ENCODE assay signal across 10 mouse cellular contexts in genomic region chr14:8309621-8310141, GRCm38 (mm10). TPM values are rescaled to one million over a fixed set of nuclear protein-coding genes. Genes with fewer than 3 reads are reported as not detected.
DNase-seq lines count a peak whose midpoint lies in the region; ATAC-seq lines count a peak whose summit lies in the region.
"Had no signal": no experiment of that assay in that cellular context is flagged by ENCODE, and none has a peak within 500 bp of the region (broad histone marks: within the 10 kb centered on the region; RNA-seq: fewer than 3 reads in every experiment).

No protein-coding gene starts in this region.

- H3K27ac ChIP-seq in forebrain, embryonic 16.5 days (ENCODE audit: low read length), result no peak overlapping the region

- ATAC-seq in forebrain, embryonic 16.5 days, result peak; percentile 57

- peak overlapping the region; percentile 30 for H3K9ac ChIP-seq in forebrain, embryonic 16.5 days (replicated peaks; ENCODE audit: low read depth, low read length)

- DNase-seq in kidney, adult 11 months, result peak; percentile 15
- DNase-seq in kidney, adult 8-10 months, result no peak
- DNase-seq in heart, postnatal 36 days, result peak; percentile 46 to 57
- peak; percentile 71 for DNase-seq in lung, postnatal 10 days
- no peak for DNase-seq in c-Kit-positive CD71-positive TER-119-positive erythroid progenitor cells, embryonic 14.5 days (ENCODE audit: low spot score)
- DNase-seq in thymus, postnatal 10 days (ENCODE audit: low spot score in 2 of 2), result no peak
- no peak for DNase-seq in urinary bladder, postnatal 36 days (ENCODE audit: low spot score in 2 of 2)

- no peaks in the 10 kb centered on the region for H3K9me3 ChIP-seq in forebrain, embryonic 16.5 days (ENCODE audit: control insufficient read depth, low read length)

- no peaks in the 10 kb centered on the region for H3K36me3 ChIP-seq in forebrain, embryonic 16.5 days (ENCODE audit: control insufficient read depth, insufficient read depth)

- intact Hi-C loops in heart, postnatal 36 days (cut with DNase I), result no loop called here

- no peak overlapping the region for H3K4me3 ChIP-seq in forebrain, embryonic 16.5 days (replicated peaks; ENCODE audit: low read length)
- H3K4me3 ChIP-seq: erythroblast, embryonic 14.5 days had no signal

- peaks cover 9% of the 10 kb centered on the region for H3K4me1 ChIP-seq in forebrain, embryonic 16.5 days (replicated peaks; ENCODE audit: control insufficient read depth, insufficient read depth, low read length)

- no peaks in the 10 kb centered on the region for H3K27me3 ChIP-seq in forebrain, embryonic 16.5 days (replicated peaks; ENCODE audit: control insufficient read depth, insufficient read depth, low read length)

- 8% methylated on average over 9 of the region's 9 CpGs for WGBS in forebrain, embryonic 16.5 days

- H3K4me2 ChIP-seq in forebrain, embryonic 16.5 days (ENCODE audit: low read length), result no peak overlapping the region

RNA-seq across cellular contexts. Expression of gene Fam107a, which starts 8.1 kb away (rescaled TPM):
- polyA plus RNA-seq in forebrain, embryonic 16.5 days (2015; fragmentation: Nextera tagmentation; extraction: Ambion mirVana), result 0.54 and 0.73 TPM in 2 replicates
- total RNA-seq in heart, postnatal 36 days (2021), result 10 to 100 TPM in 1 of 2 experiments, 1 to 10 TPM in 1; 6.4 to 13.2 TPM
- total RNA-seq: MEL had no signal
- polyA plus RNA-seq: erythroblast, embryonic 14.5 days had no signal

RNA-seq across cellular contexts. Expression of gene Acox2, which starts 50.5 kb away (rescaled TPM):
- 0.44 TPM in 1 of 2 replicates, not detected in the other for polyA plus RNA-seq in forebrain, embryonic 16.5 days (2015; fragmentation: Nextera tagmentation; extraction: Ambion mirVana)
- total RNA-seq in heart, postnatal 36 days (2021), result under 1 TPM; 0.27 to 0.61 TPM
- total RNA-seq: MEL had no signal
- polyA plus RNA-seq: erythroblast, embryonic 14.5 days had no signal

Comparison
In these comparisons a context has a peak if more than half of its experiments do, and no peak if none do; other contexts are left out.
1. DNase-seq: peak in kidney, adult 11 months (single experiment), heart, postnatal 36 days (2 of 2) and lung, postnatal 10 days (single experiment); none in kidney, adult 8-10 months (0 of 2), c-Kit-positive CD71-positive TER-119-positive erythroid progenitor cells, embryonic 14.5 days (single experiment), thymus, postnatal 10 days (0 of 2) and urinary bladder, postnatal 36 days (0 of 2).